12 mouse cellular contexts compared by ENCODE assay signal in genomic region chr19:30419556-30420280, GRCm38 (mm10).
A peak's percentile ranks its signal among the peaks of the same experiment; 100 is the strongest.
DNase-seq lines count a peak whose midpoint lies in the region; ATAC-seq lines count a peak whose summit lies in the region.
"Had no signal": no experiment of that assay in that cellular context is flagged by ENCODE, and none has a peak within 500 bp of the region (broad histone marks: within the 10 kb centered on the region; RNA-seq: fewer than 3 reads in every experiment).

No protein-coding gene starts in this region.

- H3K4me2 ChIP-seq in forebrain, embryonic 16.5 days (ENCODE audit: low read length) = peak overlapping the region; percentile 34
- H3K4me2 ChIP-seq in liver, embryonic 11.5 days = no peak overlapping the region

- DNase-seq in cerebellum, postnatal 10 days = peak; percentile 45 to 52
- no peak for DNase-seq in cerebellum, adult 18-20 months
- peak; percentile 7 for DNase-seq in Muller cell, postnatal 12 days (ENCODE audit: inconsistent ontology term)
- peak; percentile 84 for DNase-seq in mesoderm, embryonic 11.5 days (ENCODE audit: low read depth, low spot score)
- no peak for DNase-seq in gastrocnemius, postnatal 10 days
- DNase-seq in frontal cortex, adult 2 months (ENCODE audit: extremely low spot score in 1 of 2, low spot score in 1 of 2) = no peak
- no peak for DNase-seq in liver, embryonic 11.5 days (ENCODE audit: low spot score)
- DNase-seq: cerebellum, adult 9-11 months; liver, postnatal 0 days; right cerebral cortex, adult 18-20 months; thymus, postnatal 14 days had no signal

- peak; percentile 80 for ATAC-seq in forebrain, embryonic 16.5 days
- no peak for ATAC-seq in liver, embryonic 11.5 days (replicated peaks; ENCODE audit: low FRiP score)
- ATAC-seq: liver, postnatal 0 days had no signal

- WGBS in forebrain, embryonic 16.5 days = 6% methylated on average over 10 of the region's 10 CpGs
- WGBS in liver, embryonic 11.5 days = 53% methylated on average over 10 of the region's 10 CpGs

- H3K36me3 ChIP-seq in forebrain, embryonic 16.5 days (ENCODE audit: control insufficient read depth, insufficient read depth) = no peaks in the 10 kb centered on the region
- no peaks in the 10 kb centered on the region for H3K36me3 ChIP-seq in liver, embryonic 11.5 days (ENCODE audit: control insufficient read depth, insufficient read depth, low read length)

- H3K4me1 ChIP-seq in forebrain, embryonic 16.5 days (replicated peaks; ENCODE audit: control insufficient read depth, insufficient read depth, low read length) = peaks cover 5% of the 10 kb centered on the region
- no peaks in the 10 kb centered on the region for H3K4me1 ChIP-seq in liver, embryonic 11.5 days (replicated peaks; ENCODE audit: control insufficient read depth, insufficient read depth, low read length)

- H3K4me3 ChIP-seq in forebrain, embryonic 16.5 days (replicated peaks; ENCODE audit: low read length) = no peak overlapping the region
- H3K4me3 ChIP-seq in liver, embryonic 11.5 days (ENCODE audit: low read depth, low read length) = no peak overlapping the region

- H3K9me3 ChIP-seq in forebrain, embryonic 16.5 days (ENCODE audit: control insufficient read depth, low read length) = no peaks in the 10 kb centered on the region
- no peaks in the 10 kb centered on the region for H3K9me3 ChIP-seq in liver, embryonic 11.5 days (ENCODE audit: control insufficient read depth, low read length)

- H3K9ac ChIP-seq in forebrain, embryonic 16.5 days (replicated peaks; ENCODE audit: low read depth, low read length) = peak overlapping the region; percentile 35; the same call in 1 of the 2 replicates
- H3K9ac ChIP-seq in liver, embryonic 11.5 days (ENCODE audit: low read depth, low read length) = no peak overlapping the region
- H3K9ac ChIP-seq: liver, postnatal 0 days had no signal

- H3K27ac ChIP-seq in forebrain, embryonic 16.5 days (ENCODE audit: low read length) = no peak overlapping the region
- no peak overlapping the region for H3K27ac ChIP-seq in liver, embryonic 11.5 days (ENCODE audit: low read depth, low read length)

- H3K27me3 ChIP-seq in forebrain, embryonic 16.5 days (replicated peaks; ENCODE audit: control insufficient read depth, insufficient read depth, low read length) = no peaks in the 10 kb centered on the region
- no peaks in the 10 kb centered on the region for H3K27me3 ChIP-seq in liver, embryonic 11.5 days (replicated peaks; ENCODE audit: control insufficient read depth, insufficient read depth, low read length)

Comparison
In these comparisons a context has a peak if more than half of its experiments do, and no peak if none do; other contexts are left out.
1. DNase-seq: peak in cerebellum, postnatal 10 days (2 of 2), Muller cell, postnatal 12 days (single experiment) and mesoderm, embryonic 11.5 days (single experiment); none in cerebellum, adult 18-20 months (0 of 2), gastrocnemius, postnatal 10 days (single experiment), frontal cortex, adult 2 months (0 of 2) and liver, embryonic 11.5 days (single experiment).